Mouse (Mus musculus): ENCODE measurements at regions not wholly inside any gene's neighbourhood (a gene's known extent, or its start where the extent isn't known, plus 50 kb on each side); places are given as distances from the start of the nearest gene placed in this dataset.

DNA sequence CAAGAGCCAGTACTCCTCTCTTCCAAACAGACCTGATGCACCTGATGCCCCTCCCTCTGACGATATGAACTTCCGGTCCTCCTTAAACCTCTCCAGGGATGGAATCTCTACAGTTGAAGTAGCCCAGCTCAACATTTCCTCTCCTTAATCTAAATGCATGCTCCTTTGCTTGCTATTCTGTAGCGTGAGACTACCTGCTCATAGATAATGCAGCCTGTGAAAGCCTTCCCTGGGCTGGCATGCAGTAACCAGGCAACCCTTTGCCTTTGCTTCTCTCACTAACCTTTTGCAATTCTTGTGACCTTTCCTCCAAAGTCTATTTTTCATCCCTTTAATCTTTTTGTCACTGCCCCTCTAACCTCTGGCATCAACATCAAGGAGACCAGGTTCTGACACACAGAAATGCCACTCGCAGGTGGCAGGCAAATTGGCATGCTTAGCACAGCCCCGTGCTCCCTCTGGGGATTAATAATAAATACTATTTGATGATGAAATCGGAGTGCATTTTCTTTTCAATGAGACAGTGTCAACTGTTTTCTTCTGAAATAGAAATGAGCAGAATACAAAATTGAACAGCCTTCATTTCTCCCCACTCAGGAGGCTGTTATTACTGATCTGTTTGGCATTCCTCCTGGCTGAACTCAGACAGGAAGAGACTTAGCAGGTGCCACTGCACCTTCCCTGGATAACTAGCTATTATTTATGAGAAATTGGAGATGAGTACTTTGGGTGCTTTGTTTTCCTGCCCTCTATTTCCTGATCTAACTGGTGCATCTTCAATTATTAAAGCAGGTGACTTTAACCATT is 249.8 kb upstream of the Pbx1 start:
- no peak for TF ChIP-seq CTCF (IDR thresholded peaks at IDR 0.05 in 2 of 3, conservative IDR thresholded peaks at IDR 0.05 in 1 of 3; ENCODE audit: control insufficient read depth in 1 of 3, insufficient read depth in 1 of 3, low read depth in 2 of 3, low read length in 3 of 3, poor library complexity in 1 of 3, severe bottlenecking in 1 of 3)
- TF ChIP-seq USF1 (IDR thresholded peaks at IDR 0.05; ENCODE audit: low read depth, low read length) = no peak
- no peak for TF ChIP-seq RCOR1 (IDR thresholded peaks at IDR 0.05; ENCODE audit: low read depth, low read length)
- TF ChIP-seq JUND (IDR thresholded peaks at IDR 0.05; ENCODE audit: low read depth, low read length) = no peak

Data from MEL (cell line).